Mouse (Mus musculus): ENCODE data around the gene Tshb. TPM values are rescaled to one million over a fixed set of nuclear protein-coding genes. Genes with fewer than 3 reads are reported as not detected.

Gene Tshb
- total and polyA plus RNA-seq, 2 experiments from 2014 or later: 0.71 TPM; not detected in 1

- no peaks in the 10 kb centered on the region for H3K9me3 ChIP-seq (ENCODE audit: low read length)
- H3K36me3 ChIP-seq (ENCODE audit: insufficient read depth, low read length): peaks cover 7% of the 10 kb centered on the region; the same call in 1 of the 2 replicates
- peaks cover 6% of the 10 kb centered on the region for H3K4me1 ChIP-seq (ENCODE audit: insufficient read depth, low read length)
- no peak overlapping the region for H3K9ac ChIP-seq (replicated peaks; ENCODE audit: low read length)
- H3K27ac ChIP-seq: no peak overlapping the region
- H3K27me3 ChIP-seq (ENCODE audit: insufficient read depth, low read length): no peaks in the 10 kb centered on the region
- TF ChIP-seq CTCF (IDR thresholded peaks at IDR 0.05; ENCODE audit: low read depth): no peak
- no peak overlapping the region for H3K4me2 ChIP-seq (ENCODE audit: low read depth, low read length)
- no peak overlapping the region for H3K4me3 ChIP-seq (ENCODE audit: low read length)
- WGBS: 77% methylated on average over 3 of the region's 3 CpGs
- DNase-seq (ENCODE audit: low spot score): no peak
- no peak for ATAC-seq
These were observed 22.3 kb downstream of the Tshb start for GRCm38 (mm10) chr3:102760236-102760635.

- Histone ChIP-seq H3K4me2 (ENCODE audit: low read depth, low read length) (no peak overlapping the region), H3K4me3 (ENCODE audit: low read length) (no peak overlapping the region), H3K4me1 (ENCODE audit: insufficient read depth, low read length) (no peaks in the 10 kb centered on the region), H3K36me3 (ENCODE audit: insufficient read depth, low read length) (peaks cover 7% of the 10 kb centered on the region; the same call in 1 of the 2 replicates), H3K9ac (replicated peaks; ENCODE audit: low read length) (no peak overlapping the region), H3K27me3 (ENCODE audit: insufficient read depth, low read length) (no peaks in the 10 kb centered on the region), H3K27ac (no peak overlapping the region), H3K9me3 (ENCODE audit: low read length) (no peaks in the 10 kb centered on the region)
- no peak for TF ChIP-seq CTCF (IDR thresholded peaks at IDR 0.05; ENCODE audit: low read depth)
- no peak for ATAC-seq
- WGBS: 72% methylated on average over 6 of the region's 6 CpGs
- no peak for DNase-seq (ENCODE audit: low spot score)
These were observed 25.5 kb downstream of the Tshb start for GRCm38 (mm10) chr3:102757019-102757418.

GRCm38 (mm10) chr3:102755801-102756200 is 26.7 kb downstream of the Tshb start:
- Histone ChIP-seq H3K27ac (no peak overlapping the region), H3K4me2 (ENCODE audit: low read depth, low read length) (no peak overlapping the region), H3K9me3 (ENCODE audit: low read length) (no peaks in the 10 kb centered on the region), H3K27me3 (ENCODE audit: insufficient read depth, low read length) (no peaks in the 10 kb centered on the region), H3K9ac (replicated peaks; ENCODE audit: low read length) (no peak overlapping the region), H3K36me3 (ENCODE audit: insufficient read depth, low read length) (peaks cover 4% of the 10 kb centered on the region; the same call in 1 of the 2 replicates), H3K4me3 (ENCODE audit: low read length) (no peak overlapping the region), H3K4me1 (ENCODE audit: insufficient read depth, low read length) (no peaks in the 10 kb centered on the region)
- no peak for DNase-seq (ENCODE audit: low spot score)
- no peak for ATAC-seq
- WGBS: 82% methylated on average over 1 of the region's 1 CpGs
- TF ChIP-seq CTCF (IDR thresholded peaks at IDR 0.05; ENCODE audit: low read depth): no peak

GRCm38 (mm10) chr3:102752457-102752856 is 30.1 kb downstream of the Tshb start:
- Histone ChIP-seq H3K27me3 (ENCODE audit: insufficient read depth, low read length) (no peaks in the 10 kb centered on the region), H3K4me2 (ENCODE audit: low read depth, low read length) (no peak overlapping the region), H3K9me3 (ENCODE audit: low read length) (no peaks in the 10 kb centered on the region), H3K9ac (replicated peaks; ENCODE audit: low read length) (no peak overlapping the region), H3K27ac (no peak overlapping the region), H3K4me1 (ENCODE audit: insufficient read depth, low read length) (no peaks in the 10 kb centered on the region), H3K36me3 (ENCODE audit: insufficient read depth, low read length) (no peaks in the 10 kb centered on the region), H3K4me3 (ENCODE audit: low read length) (no peak overlapping the region)
- ATAC-seq: no peak
- no peak for TF ChIP-seq CTCF (IDR thresholded peaks at IDR 0.05; ENCODE audit: low read depth)
- DNase-seq (ENCODE audit: low spot score): no peak
- 71% methylated on average over 5 of the region's 5 CpGs for WGBS

GRCm38 (mm10) chr3:102752053-102752452 is 30.5 kb downstream of the Tshb start:
- no peaks in the 10 kb centered on the region for H3K36me3 ChIP-seq (ENCODE audit: insufficient read depth, low read length)
- no peak overlapping the region for H3K4me3 ChIP-seq (ENCODE audit: low read length)
- no peak overlapping the region for H3K4me2 ChIP-seq (ENCODE audit: low read depth, low read length)
- ATAC-seq (no peak), DNase-seq (ENCODE audit: low spot score) (no peak)
- 79% methylated on average over 4 of the region's 4 CpGs for WGBS
- no peak for TF ChIP-seq CTCF (IDR thresholded peaks at IDR 0.05; ENCODE audit: low read depth)
- H3K4me1 ChIP-seq (ENCODE audit: insufficient read depth, low read length): no peaks in the 10 kb centered on the region
- no peak overlapping the region for H3K27ac ChIP-seq
- no peaks in the 10 kb centered on the region for H3K27me3 ChIP-seq (ENCODE audit: insufficient read depth, low read length)
- no peaks in the 10 kb centered on the region for H3K9me3 ChIP-seq (ENCODE audit: low read length)
- H3K9ac ChIP-seq (replicated peaks; ENCODE audit: low read length): no peak overlapping the region

- H3K4me3 ChIP-seq (ENCODE audit: low read length): no peak overlapping the region
- no peaks in the 10 kb centered on the region for H3K4me1 ChIP-seq (ENCODE audit: insufficient read depth, low read length)
- no peak for ATAC-seq
- DNase-seq (ENCODE audit: low spot score): no peak
- no peak overlapping the region for H3K9ac ChIP-seq (replicated peaks; ENCODE audit: low read length)
- no peaks in the 10 kb centered on the region for H3K27me3 ChIP-seq (ENCODE audit: insufficient read depth, low read length)
- no peak for TF ChIP-seq CTCF (IDR thresholded peaks at IDR 0.05; ENCODE audit: low read depth)
- 95% methylated on average over 3 of the region's 3 CpGs for WGBS
- H3K27ac ChIP-seq: no peak overlapping the region
- no peak overlapping the region for H3K4me2 ChIP-seq (ENCODE audit: low read depth, low read length)
- H3K36me3 ChIP-seq (ENCODE audit: insufficient read depth, low read length): no peaks in the 10 kb centered on the region
- no peaks in the 10 kb centered on the region for H3K9me3 ChIP-seq (ENCODE audit: low read length)
These were observed 31.0 kb downstream of the Tshb start for GRCm38 (mm10) chr3:102751536-102751935.

- no peaks in the 10 kb centered on the region for H3K27me3 ChIP-seq (ENCODE audit: insufficient read depth, low read length)
- H3K9ac ChIP-seq (replicated peaks; ENCODE audit: low read length): no peak overlapping the region
- WGBS: 84% methylated on average over 5 of the region's 5 CpGs
- no peak overlapping the region for H3K4me2 ChIP-seq (ENCODE audit: low read depth, low read length)
- no peak overlapping the region for H3K27ac ChIP-seq
- ATAC-seq (no peak), DNase-seq (ENCODE audit: low spot score) (no peak)
- H3K4me3 ChIP-seq (ENCODE audit: low read length): no peak overlapping the region
- no peak for TF ChIP-seq CTCF (IDR thresholded peaks at IDR 0.05; ENCODE audit: low read depth)
- no peaks in the 10 kb centered on the region for H3K4me1 ChIP-seq (ENCODE audit: insufficient read depth, low read length)
- no peaks in the 10 kb centered on the region for H3K9me3 ChIP-seq (ENCODE audit: low read length)
- no peaks in the 10 kb centered on the region for H3K36me3 ChIP-seq (ENCODE audit: insufficient read depth, low read length)
These were observed 31.4 kb downstream of the Tshb start for GRCm38 (mm10) chr3:102751136-102751535.
